Mouse (Mus musculus) heart, postnatal 0 days (tissue): ENCODE results near the gene Acp5. TPM values are rescaled to one million over a fixed set of nuclear protein-coding genes. Genes with fewer than 3 reads are reported as not detected.

Source experiments
- ATAC-seq: fragments of 200-750 bp; cut with Nextera tagmentation; 2 replicates; pipeline ENCODE4 v1.8.0; 2017; ENCODE audit warnings: low read depth, moderate number of reproducible peaks, moderate library complexity; ENCODE audit not compliant: insufficient read depth
- DNase-seq: peaks from one replicate; pipeline ENCODE4 v3.0.0-alpha.2; 2016; ENCODE audit warnings: low spot score
- H3K27ac ChIP-seq: fragments of 300-500 bp; sonication (generic); 2 replicates; pipeline ENCODE4 v1.5.1; 2014; ENCODE audit warnings: low read depth, mild to moderate bottlenecking
- H3K27me3 ChIP-seq: fragments of 300-500 bp; sonication (generic); 2 replicates; pipeline ENCODE4 v1.6.1; 2014; ENCODE audit warnings: low read length, mixed read lengths; ENCODE audit not compliant: control insufficient read depth, insufficient read depth
- H3K36me3 ChIP-seq: fragments of 300-500 bp; sonication (generic); replicated peaks from 2 replicates; pipeline ENCODE4 v1.6.1; 2014; ENCODE audit warnings: low read length, mixed read lengths; ENCODE audit not compliant: control insufficient read depth, insufficient read depth
- H3K4me1 ChIP-seq: fragments of 300-500 bp; sonication (generic); 2 replicates; pipeline ENCODE4 v1.6.1; 2014; ENCODE audit warnings: antibody characterized with exemption; ENCODE audit not compliant: control insufficient read depth, insufficient read depth
- H3K4me2 ChIP-seq: fragments of 300-500 bp; sonication (generic); 2 replicates; pipeline ENCODE4 v1.6.1; 2014; ENCODE audit warnings: low read depth, mild to moderate bottlenecking, low read length, moderate library complexity
- H3K4me3 ChIP-seq: fragments of 300-500 bp; sonication (generic); 2 replicates; pipeline ENCODE4 v1.5.1; 2014; ENCODE audit warnings: low read depth, low read length
- H3K9ac ChIP-seq: fragments of 300-500 bp; sonication (generic); replicated peaks from 2 replicates; pipeline ENCODE4 v1.6.1; 2014; ENCODE audit warnings: low read depth, low read length, mixed read lengths
- H3K9me3 ChIP-seq: fragments of 300-500 bp; sonication (generic); replicated peaks from 2 replicates; pipeline ENCODE4 v1.6.1; 2016; ENCODE audit warnings: low read length; ENCODE audit not compliant: control insufficient read depth
- CTCF ChIP-seq: IDR thresholded peaks from 2 replicates; pipeline ENCODE4 v1.5.1; 2016; ENCODE audit warnings: antibody characterized with exemption, control low read depth, low read depth
- EP300 ChIP-seq: IDR thresholded peaks from 2 replicates; pipeline ENCODE4 v1.6.1; 2016; ENCODE audit warnings: antibody characterized with exemption, low read depth
- WGBS: fragments of 180-500 bp; shearing (Covaris S2); extraction: QIAGEN DNeasy Blood & Tissue Kit; methylation state at CpG from one replicate; pipeline ENCODE4 v1.1.7; 2014; 5-methylcytosine and 5-hydroxymethylcytosine counted together
- microRNA-seq: library from miRNA; unstranded; fragments of <30 nt; microRNA quantifications from one replicate; pipeline ENCODE4, GENCODE M21; 2016
- polyA plus RNA-seq: library from polyadenylated mRNA; unstranded; fragments of >200 nt; fragmentation: Nextera tagmentation; extraction: Ambion mirVana; gene quantifications from 2 replicates; pipeline ENCODE4 v1.2.1, GENCODE M21; 2015
- total RNA-seq: library from RNA; depleted of rRNA; stranded (reverse); fragments of >200 nt; gene quantifications from 2 replicates; pipeline ENCODE4 v1.2.3, GENCODE M21; 2014; ENCODE audit warnings: low replicate concordance; rRNA removed

Gene Acp5
- total and polyA plus RNA-seq, 2 experiments from 2014 or later = 2.0 to 4.4 TPM

- 98% methylated on average over 7 of the region's 7 CpGs for WGBS
- TF ChIP-seq EP300 = no peak
- TF ChIP-seq CTCF = no peak
- Histone ChIP-seq H3K36me3 (no peaks in the 10 kb centered on the region), H3K27me3 (no peaks in the 10 kb centered on the region), H3K4me2 (no peak overlapping the region), H3K4me3 (no peak overlapping the region), H3K27ac (no peak overlapping the region), H3K9me3 (no peaks in the 10 kb centered on the region), H3K9ac (no peak overlapping the region), H3K4me1 (peaks cover 9% of the 10 kb centered on the region; the same call in 1 of the 2 replicates)
- ATAC-seq = no peak
- no peak for DNase-seq
These were observed 46.2 kb downstream of the Acp5 start for GRCm38 (mm10) chr9:22089281-22089680.

- WGBS = 85% methylated on average over 2 of the region's 2 CpGs
- TF ChIP-seq EP300 (no peak), CTCF (no peak)
- no peak overlapping the region for H3K9ac ChIP-seq
These were observed 48.4 kb downstream of the Acp5 start for GRCm38 (mm10) chr9:22087034-22087618.

DNA sequence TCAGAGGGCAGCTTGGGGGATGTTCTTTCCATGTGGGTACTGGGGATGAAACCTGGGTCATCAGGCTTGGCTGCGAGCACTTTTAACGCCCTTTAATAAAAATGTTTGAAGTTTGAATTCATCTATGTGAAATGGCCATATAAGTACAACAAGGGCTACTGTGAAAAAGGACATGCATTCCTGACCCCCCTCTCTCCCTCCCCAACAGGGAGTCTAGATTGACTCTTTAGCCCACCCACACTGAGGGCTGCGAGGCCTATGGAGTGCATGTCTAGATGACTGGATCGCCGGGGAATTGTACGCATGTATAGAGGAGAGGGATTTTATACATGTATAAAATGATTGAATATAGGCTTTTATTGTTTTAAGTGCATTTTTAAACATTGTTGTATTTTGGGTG lies 49.5 kb downstream of the Acp5 start:
- 67% methylated on average over 6 of the region's 6 CpGs for WGBS
- 0 out of 2 replicates have a peak, but pooled peaks cover 4% of the 10 kb centered on the region for H3K36me3 ChIP-seq
- ATAC-seq = no peak
- H3K4me1 ChIP-seq = peaks cover 9% of the 10 kb centered on the region; the same call in 1 of the 2 replicates
- TF ChIP-seq CTCF (no peak), EP300 (no peak)
- peak overlapping the region; percentile 84 for H3K4me2 ChIP-seq
- H3K9ac ChIP-seq = peak overlapping the region; percentile 77
- no peak for DNase-seq
- H3K9me3 ChIP-seq = no peaks in the 10 kb centered on the region
- H3K27ac ChIP-seq = peak overlapping the region; percentile 78
- no peaks in the 10 kb centered on the region for H3K27me3 ChIP-seq
- H3K4me3 ChIP-seq = peak overlapping the region; percentile 88

More at GRCm38 (mm10) chr9:22087034-22087618, 48.4 kb downstream of the Acp5 start:
- DNase-seq (no peak), ATAC-seq (no peak)
- Histone ChIP-seq H3K36me3 (0 out of 2 replicates have a peak, but pooled peaks cover 4% of the 10 kb centered on the region), H3K4me3 (no peak overlapping the region), H3K4me1 (peaks cover 9% of the 10 kb centered on the region; the same call in 1 of the 2 replicates), H3K27ac (no peak overlapping the region), H3K9me3 (no peaks in the 10 kb centered on the region), H3K27me3 (no peaks in the 10 kb centered on the region), H3K4me2 (no peak overlapping the region)

DNA sequence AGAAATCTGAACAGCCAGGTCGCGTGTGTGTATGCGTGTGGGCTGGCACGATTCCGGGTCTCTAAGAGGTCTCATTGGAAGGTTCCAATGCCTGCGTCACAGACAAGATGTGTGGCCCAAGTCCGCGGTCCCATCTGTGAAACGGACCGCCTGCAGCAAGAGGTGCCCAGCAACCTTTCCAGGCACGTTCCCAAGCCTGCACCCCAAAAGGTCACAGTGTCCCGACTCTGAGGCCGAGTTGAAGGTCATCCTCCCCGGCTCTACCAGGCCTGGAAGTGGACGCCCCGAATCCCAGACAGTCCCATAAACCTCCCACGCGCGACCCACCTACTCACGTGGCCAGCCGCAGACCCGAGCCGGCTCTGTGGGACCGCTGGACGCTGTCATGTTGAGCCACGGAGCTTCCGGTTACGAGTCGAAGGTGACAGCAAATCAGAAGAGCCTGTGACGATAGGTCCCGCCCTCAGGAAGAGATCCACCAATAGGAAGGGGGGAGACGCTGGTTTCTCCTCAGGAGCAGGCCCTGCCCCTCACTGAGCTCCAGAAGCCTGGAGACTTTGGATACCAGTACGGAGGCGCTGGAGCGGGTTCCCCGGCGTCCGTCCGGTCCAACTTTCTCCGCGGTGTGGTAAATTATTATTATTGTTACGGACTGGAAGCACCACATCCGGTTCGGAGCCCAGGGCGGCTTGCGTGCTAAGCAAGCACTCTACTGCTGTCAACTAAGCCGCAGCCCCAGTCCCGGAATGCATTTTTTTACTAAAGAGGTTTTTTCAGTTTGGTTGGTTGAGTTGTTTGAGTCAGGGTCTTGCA lies 50.3 kb downstream of the Acp5 start, which contains the start of gene Ecsit:
Ecsit (minus strand) TSS at position 417 of the 813 bp plus-strand sequence.
- under 1% methylated on average over 48 of the region's 48 CpGs for WGBS
- H3K4me1 ChIP-seq = peaks cover 9% of the 10 kb centered on the region; the same call in 1 of the 2 replicates
- H3K9ac ChIP-seq = peak within 1 kb of the TSS; percentile 77
- peak; percentile 97 for DNase-seq
- no peak for TF ChIP-seq EP300
- TF ChIP-seq CTCF = no peak
- H3K36me3 ChIP-seq = 0 out of 2 replicates have a peak, but pooled peaks cover 4% of the 10 kb centered on the region
- H3K9me3 ChIP-seq = no peaks in the 10 kb centered on the region
- ATAC-seq = peak; percentile 98
- peak within 1 kb of the TSS; percentile 88 for H3K4me3 ChIP-seq
- no peaks in the 10 kb centered on the region for H3K27me3 ChIP-seq
- H3K27ac ChIP-seq = peak within 1 kb of the TSS; percentile 78
- peak within 1 kb of the TSS; percentile 84 for H3K4me2 ChIP-seq

GRCm38 (mm10) chr9:22084667-22085021 lies 50.9 kb downstream of the Acp5 start:
- H3K9me3 ChIP-seq = no peaks in the 10 kb centered on the region
- no peak for TF ChIP-seq CTCF
- no peak for TF ChIP-seq EP300
- H3K4me3 ChIP-seq = peak overlapping the region; percentile 88
- peaks cover 4% of the 10 kb centered on the region; the same call in 1 of the 2 replicates for H3K36me3 ChIP-seq
- peak overlapping the region; percentile 77 for H3K9ac ChIP-seq
- H3K4me1 ChIP-seq = peaks cover 9% of the 10 kb centered on the region; the same call in 1 of the 2 replicates
- WGBS = 28% methylated on average over 4 of the region's 4 CpGs
- H3K4me2 ChIP-seq = peak overlapping the region; percentile 84
- no peak for DNase-seq
- peak overlapping the region; percentile 78 for H3K27ac ChIP-seq
- ATAC-seq = no peak
- H3K27me3 ChIP-seq = no peaks in the 10 kb centered on the region

Small RNA genes within 50 kb of the gene (microRNA-seq; reads per million reads assigned to microRNA genes)
- not detected for gene Mir7084

Other genes starting within 250 kb of the Acp5 start
- gene Rab3d, start 217.5 kb downstream of the Acp5 start, total RNA-seq = 8.9 and 11.2 TPM in 2 replicates
- 7.7 and 7.9 TPM in 2 replicates for gene Rab3d, start 217.5 kb downstream of the Acp5 start, polyA plus RNA-seq
- 0.88 TPM in 1 of 2 replicates, not detected in the other for gene Ccdc159, start 208.2 kb downstream of the Acp5 start, total RNA-seq
- 0.77 and 0.97 TPM in 2 replicates for gene Ccdc159, start 208.2 kb downstream of the Acp5 start, polyA plus RNA-seq
- gene Tmem205, start 208.2 kb downstream of the Acp5 start, total RNA-seq = 52.6 and 53.9 TPM in 2 replicates
- 44.8 and 47.2 TPM in 2 replicates for gene Tmem205, start 208.2 kb downstream of the Acp5 start, polyA plus RNA-seq
- 2.6 and 6.4 TPM in 2 replicates for gene Plppr2, start 198.7 kb downstream of the Acp5 start, total RNA-seq
- gene Plppr2, start 198.7 kb downstream of the Acp5 start, polyA plus RNA-seq = 0.86 and 1.4 TPM in 2 replicates
- gene Swsap1, start 180.0 kb downstream of the Acp5 start, total RNA-seq = 14.3 and 19.5 TPM in 2 replicates
- 4.6 and 5.1 TPM in 2 replicates for gene Swsap1, start 180.0 kb downstream of the Acp5 start, polyA plus RNA-seq
- 0.27 and 2.8 TPM in 2 replicates for gene Epor, start 172.2 kb downstream of the Acp5 start, total RNA-seq
- gene Epor, start 172.2 kb downstream of the Acp5 start, polyA plus RNA-seq = 2.6 and 3.4 TPM in 2 replicates
- 0.39 and 11.4 TPM in 2 replicates for gene Rgl3, start 146.3 kb downstream of the Acp5 start, total RNA-seq
- gene Rgl3, start 146.3 kb downstream of the Acp5 start, polyA plus RNA-seq = 0.63 and 0.75 TPM in 2 replicates
- gene Ccdc151, start 133.1 kb downstream of the Acp5 start, total RNA-seq = 0.15 TPM in 1 of 2 replicates, not detected in the other
- 0.12 and 0.18 TPM in 2 replicates for gene Ccdc151, start 133.1 kb downstream of the Acp5 start, polyA plus RNA-seq
- gene Prkcsh, start 132.9 kb downstream of the Acp5 start, total RNA-seq = 49.0 and 58.2 TPM in 2 replicates
- gene Prkcsh, start 132.9 kb downstream of the Acp5 start, polyA plus RNA-seq = 33.7 and 34.6 TPM in 2 replicates
- 0.04 and 0.15 TPM in 2 replicates for gene Elavl3, start 83.7 kb downstream of the Acp5 start, total RNA-seq
- gene Elavl3, start 83.7 kb downstream of the Acp5 start, polyA plus RNA-seq = 0.03 TPM in 1 of 2 replicates, not detected in the other
- gene Gm49318, start 64.5 kb downstream of the Acp5 start, total RNA-seq = not detected in 2 replicates
- gene Gm49318, start 64.5 kb downstream of the Acp5 start, polyA plus RNA-seq = not detected in 2 replicates
- 26.1 and 27.4 TPM in 2 replicates for gene Zfp653, start 64.3 kb downstream of the Acp5 start, total RNA-seq
- 4.0 and 4.3 TPM in 2 replicates for gene Zfp653, start 64.3 kb downstream of the Acp5 start, polyA plus RNA-seq
- 106 and 138 TPM in 2 replicates for gene Ecsit, start 50.3 kb downstream of the Acp5 start, total RNA-seq
- 80.1 and 82.0 TPM in 2 replicates for gene Ecsit, start 50.3 kb downstream of the Acp5 start, polyA plus RNA-seq
- gene Cnn1, start 36.5 kb downstream of the Acp5 start, total RNA-seq = 56.3 and 305 TPM in 2 replicates
- gene Cnn1, start 36.5 kb downstream of the Acp5 start, polyA plus RNA-seq = 41.3 and 53.5 TPM in 2 replicates
- gene Elof1, start 18.5 kb downstream of the Acp5 start, total RNA-seq = 86.6 and 132 TPM in 2 replicates
- 82.3 and 89.1 TPM in 2 replicates for gene Elof1, start 18.5 kb downstream of the Acp5 start, polyA plus RNA-seq
- 7.4 and 28.1 TPM in 2 replicates for gene Pigyl, start 21.1 kb upstream of the Acp5 start, total RNA-seq
- 61.7 and 68.1 TPM in 2 replicates for gene Pigyl, start 21.1 kb upstream of the Acp5 start, polyA plus RNA-seq
- gene Zfp872, start 52.4 kb upstream of the Acp5 start, total RNA-seq = not detected in 2 replicates
- not detected in 2 replicates for gene Zfp872, start 52.4 kb upstream of the Acp5 start, polyA plus RNA-seq
- gene Zfp809, start 90.0 kb upstream of the Acp5 start, total RNA-seq = 7.5 and 12.6 TPM in 2 replicates
- 14.6 and 16.7 TPM in 2 replicates for gene Zfp809, start 90.0 kb upstream of the Acp5 start, polyA plus RNA-seq
- 0.50 and 1.5 TPM in 2 replicates for gene Zfp599, start 124.2 kb upstream of the Acp5 start, total RNA-seq
- 1.7 TPM in 2 replicates for gene Zfp599, start 124.2 kb upstream of the Acp5 start, polyA plus RNA-seq
- gene Zfp810, start 171.9 kb upstream of the Acp5 start, total RNA-seq = 16.7 and 27.8 TPM in 2 replicates
- gene Zfp810, start 171.9 kb upstream of the Acp5 start, polyA plus RNA-seq = 13.1 and 14.3 TPM in 2 replicates